Mouse (Mus musculus): ENCODE measurements around the gene Dchs1.
"Not testable (repeated sequence)": the region's sequence is repeated elsewhere in the genome, so short reads cannot be mapped to it uniquely, and the experiment has no call there.

Dchs1 gene

GRCm38 (mm10) chr7:105740851-105741250, 46.6 kb downstream of the Dchs1 start:
- DNase-seq = no peak

- DNase-seq = peak in 1 of 2 experiments; percentile 23
Measured at GRCm38 (mm10) chr7:105740089-105740795, 47.2 kb downstream of the Dchs1 start.

- DNase-seq = peak; percentile 75 to 88
Measured at GRCm38 (mm10) chr7:105738948-105739347, 48.5 kb downstream of the Dchs1 start.

- no peak for DNase-seq
Measured at GRCm38 (mm10) chr7:105738286-105738685, 49.2 kb downstream of the Dchs1 start.

GRCm38 (mm10) chr7:105737648-105738047, 49.8 kb downstream of the Dchs1 start:
- DNase-seq = no peak

- DNase-seq = peak; percentile 43 to 61
Measured at GRCm38 (mm10) chr7:105736911-105737521, 50.4 kb downstream of the Dchs1 start, which contains the start of gene Rrp8. Gene Rrp8 (minus strand): TSS chr7:105737385.

- DNase-seq = peak; percentile 94 to 97
Measured at GRCm38 (mm10) chr7:105736264-105736901, 51.1 kb downstream of the Dchs1 start, which contains the start of gene Ilk. Gene Ilk (plus strand): TSS chr7:105736592.

GRCm38 (mm10) chr7:105735464-105735863, 52.0 kb downstream of the Dchs1 start:
- not testable (repeated sequence) for DNase-seq

GRCm38 (mm10) chr7:105734826-105735225, 52.6 kb downstream of the Dchs1 start:
- DNase-seq = no peak

- DNase-seq = no peak
Measured at GRCm38 (mm10) chr7:105733836-105734235, 53.6 kb downstream of the Dchs1 start.

GRCm38 (mm10) chr7:105728701-105729428, 58.6 kb downstream of the Dchs1 start:
- no peak for DNase-seq

GRCm38 (mm10) chr7:105726980-105727325, 60.5 kb downstream of the Dchs1 start:
- DNase-seq = no peak

GRCm38 (mm10) chr7:105726144-105726979, 61.1 kb downstream of the Dchs1 start:
- peak in 1 of 2 experiments; percentile 62 for DNase-seq

GRCm38 (mm10) chr7:105721916-105722315, 65.5 kb downstream of the Dchs1 start:
- no peak for DNase-seq

- DNase-seq = no peak
Measured at GRCm38 (mm10) chr7:105715366-105715765, 72.1 kb downstream of the Dchs1 start.

GRCm38 (mm10) chr7:105708733-105709132, 78.7 kb downstream of the Dchs1 start:
- no peak for DNase-seq

GRCm38 (mm10) chr7:105703816-105704215, 83.6 kb downstream of the Dchs1 start:
- no peak for DNase-seq

GRCm38 (mm10) chr7:105703184-105703583, 84.3 kb downstream of the Dchs1 start:
- DNase-seq = no peak
